Mouse (Mus musculus) olfactory bulb, adult 2 months (tissue): ENCODE measurements around the gene Col4a4.

ENCODE experiments used
- CTCF ChIP-seq: fragments of 200-500 bp; IDR thresholded peaks from 2 replicates; pipeline ENCODE4 v1.5.1; 2012; ENCODE audit warnings: low read depth, mild to moderate bottlenecking, low read length, moderate library complexity; ENCODE audit not compliant: insufficient read depth
- POLR2A ChIP-seq: fragments of 200-500 bp; IDR thresholded peaks from 2 replicates; pipeline ENCODE4 v1.6.1; 2012; ENCODE audit warnings: mild to moderate bottlenecking, low read depth, low read length, moderate library complexity; ENCODE audit not compliant: insufficient read depth

- no peak for TF ChIP-seq CTCF
- no peak for TF ChIP-seq POLR2A
These were observed 26.4 kb downstream of the Col4a4 start for GRCm38 (mm10) chr1:82560223-82560622.
